Mouse (Mus musculus): ENCODE data around the gene Tent5c.
"Not testable (repeated sequence)": the region's sequence is repeated elsewhere in the genome, so short reads cannot be mapped to it uniquely, and the experiment has no call there.

GRCm38 (mm10) chr3:100413586-100413985 is 75.5 kb downstream of the Tent5c start:
- TF ChIP-seq POLR2A (IDR thresholded peaks at IDR 0.05; ENCODE audit: low read depth, low read length); CTCF (IDR thresholded peaks at IDR 0.05; ENCODE audit: extremely low read depth, insufficient read depth, insufficient read length, insufficient replicate concordance): not testable (repeated sequence)

All from spleen, adult 2 months (tissue).